Mouse (Mus musculus): ENCODE measurements around the gene Fkbp6.

The Fkbp6 gene

DNA sequence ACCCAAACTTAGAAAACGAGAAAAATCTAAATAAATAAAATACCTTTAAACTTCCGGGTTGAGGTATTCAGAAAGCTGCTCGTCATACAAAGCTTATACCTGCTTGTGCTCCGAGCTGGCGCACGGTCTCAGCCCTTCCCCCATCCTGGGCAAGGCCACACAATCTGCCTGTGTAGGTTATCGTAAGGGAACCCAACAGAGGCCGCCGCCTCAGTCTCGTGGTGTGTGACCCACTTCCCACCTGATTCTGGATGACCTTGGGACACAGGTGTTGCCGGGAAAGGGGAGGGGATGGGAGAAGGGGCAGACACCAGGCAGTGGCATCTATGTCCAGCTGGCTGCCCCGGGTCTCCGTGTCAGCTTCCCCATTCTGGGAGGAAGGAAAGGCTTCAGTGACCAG, 1.8 kb upstream of the Fkbp6 start:
- DNase-seq (ENCODE audit: low spot score): no peak

DNA sequence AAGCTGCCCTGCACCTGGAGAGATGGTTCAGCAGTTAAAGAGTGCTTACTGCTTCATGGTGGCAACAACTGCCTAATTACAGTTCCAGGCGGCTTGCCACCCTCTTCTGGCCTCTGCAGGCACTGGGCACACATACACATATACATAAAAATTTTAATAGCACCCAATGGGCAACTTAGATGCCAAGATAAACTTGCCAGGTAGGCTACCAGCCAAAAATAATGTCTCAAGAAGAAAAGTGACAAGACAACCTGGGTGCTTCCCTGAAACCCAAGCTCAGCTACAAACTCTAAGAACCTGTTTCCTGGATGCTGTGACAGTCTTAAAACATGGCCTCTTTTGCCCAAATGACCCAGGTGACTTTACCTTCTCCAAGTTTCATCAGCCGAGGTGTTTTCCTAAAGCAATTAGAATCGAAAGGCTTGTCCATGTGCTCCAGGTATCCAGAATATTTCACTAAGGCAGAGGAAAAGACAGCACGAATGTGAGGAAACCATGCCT, 2.3 kb downstream of the Fkbp6 start:
- no peak for DNase-seq (ENCODE audit: low spot score)

DNA sequence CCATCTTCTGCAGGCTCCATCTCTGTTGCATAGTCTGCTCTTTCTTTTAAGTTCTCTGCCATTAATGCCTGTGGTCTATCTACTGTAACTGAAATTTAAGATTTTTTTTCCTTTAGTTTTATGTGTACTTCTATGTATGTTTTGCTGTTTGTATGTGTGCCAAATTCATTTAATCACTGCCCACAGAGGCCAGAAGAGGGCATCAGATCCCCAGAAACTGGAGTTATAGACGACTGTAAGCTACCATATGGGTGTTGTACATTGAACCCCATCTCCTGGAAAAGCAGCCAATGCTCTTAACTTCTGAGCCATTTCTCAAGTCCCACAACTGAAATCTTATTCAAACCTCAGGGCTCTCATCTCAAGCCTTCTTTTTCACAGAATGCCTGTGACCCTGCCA, 3.4 kb downstream of the Fkbp6 start:
- no peak for DNase-seq (ENCODE audit: low spot score)

DNA sequence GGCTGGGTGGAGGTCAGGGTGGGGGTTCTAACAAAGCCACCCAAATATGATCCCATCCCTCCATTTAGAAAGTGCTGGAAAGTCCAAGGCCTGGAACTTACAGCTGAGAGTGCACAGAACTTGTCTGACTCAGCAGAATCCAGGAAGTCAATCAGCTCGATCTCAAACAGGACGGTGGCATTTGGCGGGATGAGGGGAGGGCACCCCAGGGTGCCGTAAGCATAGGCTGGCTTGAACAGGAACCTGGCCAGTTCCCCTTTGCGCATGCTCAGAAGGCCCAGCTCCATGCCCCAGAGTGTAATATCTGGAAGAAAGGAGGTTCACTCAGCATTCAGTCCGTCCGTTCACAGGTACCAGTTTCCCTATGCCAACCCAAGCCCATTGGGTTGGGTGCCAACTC, 3.9 kb downstream of the Fkbp6 start:
- DNase-seq (ENCODE audit: low spot score): no peak

DNA sequence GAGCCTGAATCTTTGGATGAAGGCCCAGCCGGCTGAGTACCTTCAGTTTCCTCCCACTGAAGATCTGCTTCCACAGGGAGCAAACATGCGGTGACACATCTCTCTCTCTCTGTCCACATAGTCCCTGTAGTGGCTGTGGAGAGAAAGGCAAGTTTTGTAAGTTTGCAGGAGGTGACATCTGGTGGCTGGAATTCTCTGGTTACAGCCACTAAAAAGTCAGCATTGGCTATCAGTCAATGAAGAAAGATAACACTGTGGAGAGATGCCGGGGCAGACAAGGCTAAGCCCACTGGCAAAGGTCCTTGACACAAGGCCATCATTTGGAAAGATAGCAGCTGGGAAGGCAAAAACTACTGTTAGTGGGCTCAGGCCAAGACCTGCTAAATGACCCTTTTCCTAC, 12.3 kb downstream of the Fkbp6 start:
- DNase-seq (ENCODE audit: low spot score): no peak

DNA sequence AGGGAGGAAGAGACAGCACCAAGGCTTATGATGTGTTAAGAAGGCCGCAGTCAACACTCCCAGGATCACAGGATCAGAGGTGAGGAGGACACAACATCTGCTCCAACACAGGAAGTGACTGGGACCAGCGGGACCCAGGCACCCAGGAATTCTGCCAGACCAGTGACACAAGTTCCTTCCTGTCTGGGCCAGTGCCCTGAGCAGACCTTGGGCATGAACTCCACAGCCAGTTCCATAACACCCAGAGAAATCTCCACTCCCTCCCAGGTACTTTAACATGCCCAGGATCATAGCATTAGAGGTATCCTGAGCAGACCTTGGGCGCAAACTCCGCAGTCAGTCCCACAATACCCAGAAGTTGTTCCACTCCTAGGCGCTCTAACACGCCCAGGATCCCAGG, 18.7 kb downstream of the Fkbp6 start:
- DNase-seq (ENCODE audit: low spot score): no peak

DNA sequence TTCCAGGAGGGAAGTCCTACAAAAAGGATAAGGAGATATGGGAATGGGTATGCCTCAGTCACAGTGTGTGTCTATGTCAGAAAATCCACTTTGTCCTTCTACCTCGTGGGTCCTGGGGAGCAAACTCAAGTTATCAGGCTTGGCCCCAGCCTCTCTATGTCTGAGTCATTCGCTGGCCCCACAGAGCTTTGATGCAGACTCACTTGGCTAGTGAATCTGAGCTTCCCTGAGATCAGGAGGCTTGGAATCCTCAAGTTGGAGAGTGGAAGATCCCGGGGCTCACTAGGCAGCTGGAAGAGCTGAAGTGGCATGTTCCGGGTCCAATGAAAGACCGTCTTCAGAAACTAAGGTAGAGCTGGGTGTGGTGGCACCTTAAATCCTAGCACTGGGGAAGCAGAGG, 19.6 kb downstream of the Fkbp6 start:
- DNase-seq (ENCODE audit: low spot score): no peak

DNA sequence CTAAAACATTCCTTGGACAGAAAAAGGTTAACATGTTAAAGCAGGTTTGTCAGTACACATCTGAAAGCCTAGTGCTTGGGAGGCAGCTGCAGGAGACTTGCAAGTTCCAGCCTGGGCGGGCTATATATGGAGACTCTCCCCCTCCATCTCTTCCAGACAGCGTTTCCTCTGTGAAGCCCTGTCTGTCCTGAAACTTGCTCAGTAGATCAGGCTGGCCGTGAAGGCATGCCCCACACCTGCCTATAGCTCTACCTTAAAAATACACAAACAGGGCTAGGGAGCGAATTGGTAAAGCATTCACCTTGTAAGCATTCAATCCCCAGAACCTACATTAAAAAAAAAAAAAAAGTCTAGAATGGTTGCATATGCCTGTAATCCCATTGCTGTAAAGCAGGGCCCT, 20.4 kb downstream of the Fkbp6 start:
- no peak for DNase-seq (ENCODE audit: low spot score)

DNA sequence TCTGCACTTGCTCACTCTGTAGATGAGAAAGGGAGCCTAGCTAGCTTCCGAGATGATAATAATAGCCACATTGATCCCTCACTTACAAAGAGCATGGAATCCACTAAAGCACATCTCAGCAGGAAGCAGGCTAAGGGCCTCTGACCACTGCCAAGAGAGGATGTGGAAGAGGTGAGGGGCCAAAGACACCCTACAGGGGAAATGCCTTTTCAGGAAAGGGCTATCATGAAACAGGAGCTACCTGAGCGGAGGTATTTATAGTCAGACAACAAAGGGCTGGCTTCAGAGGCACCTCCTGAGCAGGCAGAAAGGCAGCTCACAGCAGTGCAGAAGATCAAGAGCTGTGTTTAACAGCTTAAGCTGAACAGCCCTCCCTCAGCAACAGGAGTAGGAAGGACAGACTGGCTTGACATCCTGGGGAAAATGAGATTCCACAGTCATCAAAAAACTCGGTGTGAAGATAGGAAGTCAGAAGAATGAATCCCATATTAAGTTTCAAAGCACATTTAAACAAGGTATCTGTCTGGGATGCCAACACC, 23.7 kb downstream of the Fkbp6 start:
- DNase-seq (ENCODE audit: low spot score): no peak

DNA sequence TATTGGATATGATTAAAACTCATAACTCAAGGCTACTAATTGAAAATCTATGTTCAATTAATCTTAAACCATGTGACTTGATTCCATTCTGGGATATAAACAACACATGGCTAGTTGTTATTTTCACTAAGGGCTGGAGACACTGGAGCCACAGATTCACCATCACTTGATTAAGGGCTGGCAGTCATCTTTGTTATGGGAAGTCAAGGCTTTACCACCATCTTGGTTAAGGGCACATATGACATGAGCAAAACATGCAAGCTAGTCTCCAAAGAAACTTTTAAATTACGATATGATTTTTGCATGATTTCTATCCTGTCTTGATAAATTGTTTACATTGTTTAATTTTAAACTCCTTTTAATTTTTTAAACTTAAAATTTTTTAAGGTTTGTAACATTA, 27.6 kb downstream of the Fkbp6 start:
- DNase-seq (ENCODE audit: low spot score): no peak

DNA sequence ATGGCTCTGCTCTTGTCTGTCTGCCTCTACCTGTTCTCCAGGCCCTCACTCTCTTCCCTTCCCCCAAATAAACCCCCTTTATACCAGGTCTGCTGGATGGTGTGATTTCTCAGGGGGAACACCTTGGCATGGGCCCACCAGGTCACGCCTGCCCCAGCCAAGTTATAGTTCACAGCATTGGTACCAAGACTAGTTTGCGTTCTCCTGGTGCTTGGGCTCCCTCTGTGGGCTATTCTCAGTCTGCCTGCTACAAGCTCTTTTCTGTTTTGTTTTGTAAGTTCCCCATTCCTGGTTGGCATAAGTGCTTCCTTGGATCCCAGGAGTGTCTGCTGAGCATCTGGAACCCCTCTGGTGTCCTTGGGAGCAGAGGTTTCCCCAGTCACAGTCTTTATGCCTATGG, 30.0 kb downstream of the Fkbp6 start:
- no peak for DNase-seq (ENCODE audit: low spot score)

DNA sequence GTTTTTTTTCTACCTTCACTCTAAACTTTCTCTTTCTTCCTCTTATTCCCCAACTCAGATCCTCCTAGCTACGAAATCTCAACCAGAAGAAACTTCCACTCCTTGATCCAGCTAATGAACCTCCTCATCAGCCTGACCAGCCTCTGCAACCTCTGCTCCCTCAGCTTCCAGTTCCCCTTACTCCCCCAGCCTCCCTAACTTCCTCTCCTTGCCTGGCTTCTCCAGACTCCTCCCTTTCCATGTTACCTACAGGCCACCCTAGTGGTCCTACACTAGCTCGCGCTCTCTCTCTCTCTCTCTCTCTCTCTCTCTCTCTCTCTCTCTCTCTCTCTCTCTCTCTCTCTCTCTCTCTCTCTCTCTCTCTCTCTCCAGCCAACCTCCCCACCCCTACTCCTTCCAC, 33.7 kb downstream of the Fkbp6 start:
- no peak for DNase-seq (ENCODE audit: low spot score)

DNA sequence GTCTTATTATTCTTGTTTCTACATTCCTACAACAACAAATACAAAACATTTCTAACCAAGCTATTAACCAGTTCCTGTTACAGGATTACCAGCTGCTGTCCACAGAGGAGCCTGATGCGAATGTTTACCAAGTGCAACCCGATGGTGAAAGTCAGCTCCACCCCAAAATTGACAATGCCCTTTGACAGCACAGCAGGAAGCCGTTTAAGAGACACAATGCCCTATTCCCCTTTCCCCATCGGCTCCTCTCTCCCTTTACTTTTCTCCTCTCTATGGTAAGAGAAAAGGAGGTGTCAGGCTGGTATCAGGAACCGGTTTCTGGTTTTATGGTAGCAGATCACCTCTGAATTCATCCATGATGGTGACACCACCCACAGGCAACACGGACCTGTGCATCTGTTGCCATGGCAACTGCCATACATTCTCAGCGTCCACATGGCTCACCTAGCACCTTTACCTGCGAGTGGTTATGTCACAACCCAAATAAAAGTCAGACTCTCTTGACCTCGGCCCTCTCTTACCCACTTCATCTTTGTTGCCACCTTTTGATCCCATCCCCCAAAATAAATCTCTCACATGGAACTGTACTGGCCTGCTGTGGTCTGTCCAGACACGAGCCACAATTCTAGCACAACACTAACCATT, 43.4 kb downstream of the Fkbp6 start:
- no peak for DNase-seq (ENCODE audit: low spot score)

DNA sequence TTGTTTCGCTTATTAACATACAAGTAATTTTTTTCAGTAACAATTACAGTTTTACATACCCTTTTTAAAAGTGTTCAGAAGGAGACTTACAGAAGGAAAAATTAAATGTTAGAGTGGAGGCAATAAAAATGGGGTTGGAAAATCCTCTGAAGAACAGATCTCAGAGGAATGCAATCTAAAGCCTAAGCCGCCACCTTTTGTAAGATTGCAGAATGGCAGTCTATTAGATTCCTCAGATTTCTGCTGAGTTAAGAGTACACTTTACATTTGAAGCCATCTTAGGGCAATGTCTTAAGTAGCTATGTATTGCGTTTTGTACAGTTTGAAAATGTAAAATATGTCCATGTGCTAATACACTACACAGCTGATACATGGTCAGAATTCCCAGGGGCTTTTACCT, 47.4 kb downstream of the Fkbp6 start:
- peak; percentile 15 for DNase-seq (ENCODE audit: low spot score)

DNA sequence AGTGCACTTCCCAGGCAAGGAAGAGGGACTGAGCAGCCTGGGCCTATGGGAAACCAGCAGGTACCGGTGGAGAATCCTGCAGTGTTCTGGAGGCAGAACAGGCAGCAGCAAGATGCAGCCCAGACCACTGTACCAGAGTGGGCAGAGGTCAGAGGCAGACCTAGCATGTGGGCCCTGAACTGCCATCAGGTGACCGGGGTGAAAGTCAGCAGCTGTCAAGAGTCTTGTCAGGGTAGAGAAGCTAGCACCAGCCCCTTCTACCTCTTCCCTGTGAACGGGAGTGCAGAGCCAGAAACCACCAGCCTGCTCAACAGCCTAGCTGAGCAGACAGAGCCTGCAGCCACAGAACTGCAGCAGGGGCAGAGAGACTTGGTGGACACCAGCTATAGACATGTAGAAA, 47.9 kb downstream of the Fkbp6 start:
- DNase-seq (ENCODE audit: low spot score): no peak

DNA sequence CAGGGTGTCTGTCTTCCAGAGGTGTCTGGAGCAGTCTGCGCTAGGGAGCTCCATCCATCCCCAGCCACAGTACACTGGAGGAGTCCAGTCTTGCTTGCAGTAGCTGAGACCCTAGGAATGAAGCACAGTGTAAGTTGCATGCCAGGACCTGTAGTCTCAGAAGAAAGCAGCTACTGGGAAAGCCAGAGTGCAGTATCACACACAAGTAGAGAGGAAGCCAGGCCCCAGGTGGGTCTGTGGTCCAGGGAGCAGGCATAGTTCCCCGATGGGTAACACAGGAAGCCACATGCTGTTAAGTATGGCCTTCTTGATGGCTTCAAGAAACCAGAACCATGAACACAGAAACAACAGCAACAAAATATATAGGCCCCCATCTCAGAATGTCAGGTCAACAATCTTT, 57.8 kb downstream of the Fkbp6 start:
- no peak for DNase-seq (ENCODE audit: low spot score)

DNA sequence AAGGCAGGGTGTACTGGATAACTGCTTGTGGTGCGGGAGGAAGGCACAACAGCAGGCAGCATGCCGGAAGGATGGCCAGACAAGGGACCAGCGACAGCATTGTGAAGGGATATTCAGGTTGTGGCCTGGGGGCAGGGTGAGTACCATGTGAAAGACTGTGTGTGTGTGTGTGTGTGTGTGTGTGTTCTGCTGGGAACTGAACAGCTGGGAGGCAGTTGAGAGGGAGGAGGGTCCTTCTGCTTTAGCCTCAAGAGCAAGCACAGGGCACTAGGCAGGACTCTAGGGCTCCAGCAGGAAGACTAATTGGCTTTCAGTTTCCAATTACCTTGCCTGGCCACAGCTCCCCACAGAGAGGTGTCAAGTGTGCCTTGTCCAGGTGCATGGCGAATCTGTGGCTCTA, 58.7 kb downstream of the Fkbp6 start:
- peak; percentile 61 for DNase-seq (ENCODE audit: low spot score)

DNA sequence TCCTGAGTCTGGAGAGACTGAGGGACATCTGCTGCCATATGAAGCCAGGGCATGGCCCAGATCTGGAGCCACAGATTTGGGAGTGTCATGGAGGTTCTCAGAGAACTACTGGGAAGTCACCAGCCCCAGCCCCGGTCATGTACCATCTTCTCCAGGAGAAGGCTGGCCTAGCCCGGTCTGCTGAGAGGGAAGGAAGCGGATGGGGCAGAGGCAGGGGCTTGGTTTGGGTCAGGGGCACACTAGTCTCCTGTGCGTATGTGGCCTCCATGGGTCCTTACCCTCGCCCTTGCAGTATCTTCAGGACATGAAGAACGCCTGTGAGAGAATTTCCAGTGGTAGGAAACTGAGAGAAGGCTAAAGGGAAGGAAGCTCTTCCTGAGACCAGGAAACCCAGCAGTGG, 59.1 kb downstream of the Fkbp6 start:
- no peak for DNase-seq (ENCODE audit: low spot score)

DNA sequence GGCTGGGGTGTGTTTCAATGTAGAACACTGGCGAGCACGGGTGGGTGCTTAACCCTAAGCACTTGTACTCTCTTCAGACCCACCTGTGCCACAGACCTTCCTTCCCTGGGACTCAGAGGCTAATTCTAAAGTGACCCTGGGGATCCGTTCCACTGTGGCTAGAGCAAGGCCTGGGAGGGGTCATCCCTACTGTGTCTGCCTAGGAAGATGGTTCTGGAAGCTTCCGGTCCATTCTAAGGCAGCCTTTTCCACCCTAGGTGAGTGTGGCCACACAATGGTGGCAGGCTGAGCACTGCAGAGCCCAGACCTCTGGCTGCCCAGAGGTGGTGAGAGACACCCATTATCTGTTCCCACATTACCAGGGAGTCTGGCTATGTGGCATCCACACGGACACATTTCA, 62.9 kb downstream of the Fkbp6 start:
- DNase-seq (ENCODE audit: low spot score): no peak

DNA sequence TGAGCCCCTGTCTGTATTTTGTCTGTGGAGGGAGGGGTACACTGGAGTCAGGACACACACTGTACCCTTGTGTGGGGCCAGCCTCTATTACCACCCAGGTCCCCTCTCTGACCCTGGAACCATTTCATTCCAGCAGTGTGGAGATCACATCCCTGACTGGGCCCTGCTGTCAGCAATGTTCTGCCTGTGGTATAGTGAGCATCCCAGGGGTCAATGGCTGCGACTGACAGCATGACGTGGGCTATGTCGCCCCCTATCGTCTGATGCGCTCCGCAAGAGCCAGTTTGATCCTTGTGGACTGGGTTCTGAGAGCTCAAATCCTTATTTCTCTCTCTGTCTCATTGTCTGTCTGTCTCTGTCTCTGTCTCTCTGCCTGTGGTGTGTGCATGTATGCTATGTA, 63.7 kb downstream of the Fkbp6 start:
- peak; percentile 94 for DNase-seq (ENCODE audit: low spot score)

DNA sequence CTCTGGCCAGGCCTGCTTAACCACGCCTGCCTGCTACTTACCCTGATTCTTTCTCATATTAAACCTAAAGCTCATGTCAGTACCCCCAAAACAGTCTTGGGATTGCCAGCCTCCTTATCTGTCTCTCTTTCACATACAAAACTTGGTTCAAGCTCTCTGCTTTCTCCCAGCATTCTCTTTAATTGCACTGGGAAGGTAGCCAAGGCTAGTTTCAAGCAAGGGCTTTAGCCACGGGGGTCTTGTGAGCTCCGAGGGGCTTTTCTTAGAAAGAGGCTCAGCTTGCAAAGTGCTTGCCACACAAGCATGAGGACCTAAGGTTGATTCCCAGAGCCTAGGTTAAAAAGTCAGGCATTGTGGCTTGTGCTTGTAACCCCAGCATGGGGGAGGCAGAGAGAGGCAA, 64.6 kb downstream of the Fkbp6 start:
- DNase-seq (ENCODE audit: low spot score): no peak

DNA sequence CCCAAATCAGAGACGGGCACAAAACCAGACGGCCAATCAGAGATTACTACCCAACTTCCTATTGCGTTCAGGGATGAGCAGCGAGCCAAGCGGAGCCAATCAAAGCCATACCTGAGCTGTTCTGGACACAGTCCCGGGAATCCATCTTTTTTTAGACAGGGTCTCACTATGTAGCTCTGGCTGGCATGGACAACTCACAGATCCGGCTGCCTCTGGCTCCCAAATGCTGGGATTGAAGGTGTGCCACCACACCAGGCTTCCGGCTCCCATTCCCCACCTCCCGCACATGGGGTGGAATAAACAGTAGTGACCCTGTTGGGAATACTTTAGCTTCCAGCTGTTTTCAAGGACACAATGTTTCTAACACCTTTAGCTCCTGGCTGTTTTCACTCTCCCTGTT, 69.6 kb downstream of the Fkbp6 start:
- DNase-seq (ENCODE audit: low spot score): no peak

DNA sequence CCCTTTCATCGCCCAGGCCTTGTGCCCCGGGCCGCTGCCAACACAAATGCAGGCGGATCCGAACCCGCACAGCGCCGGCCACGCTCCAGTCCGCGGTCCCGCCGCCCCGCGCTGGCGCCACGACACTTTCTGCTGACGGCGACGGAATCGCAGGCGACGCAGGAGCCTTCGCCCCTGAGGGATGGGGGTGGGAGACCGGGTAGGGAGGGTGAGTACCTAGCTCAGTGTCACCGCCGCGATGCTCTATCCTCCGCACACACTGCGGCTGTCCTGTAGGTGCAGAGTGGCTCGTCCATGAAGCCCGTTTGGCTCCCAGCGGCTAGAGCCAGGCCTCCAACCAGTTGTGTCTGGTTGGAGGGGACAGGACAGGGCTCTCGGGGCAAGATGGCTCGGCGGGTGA, 73.2 kb downstream of the Fkbp6 start:
- peak; percentile 43 for DNase-seq (ENCODE audit: low spot score)

DNA sequence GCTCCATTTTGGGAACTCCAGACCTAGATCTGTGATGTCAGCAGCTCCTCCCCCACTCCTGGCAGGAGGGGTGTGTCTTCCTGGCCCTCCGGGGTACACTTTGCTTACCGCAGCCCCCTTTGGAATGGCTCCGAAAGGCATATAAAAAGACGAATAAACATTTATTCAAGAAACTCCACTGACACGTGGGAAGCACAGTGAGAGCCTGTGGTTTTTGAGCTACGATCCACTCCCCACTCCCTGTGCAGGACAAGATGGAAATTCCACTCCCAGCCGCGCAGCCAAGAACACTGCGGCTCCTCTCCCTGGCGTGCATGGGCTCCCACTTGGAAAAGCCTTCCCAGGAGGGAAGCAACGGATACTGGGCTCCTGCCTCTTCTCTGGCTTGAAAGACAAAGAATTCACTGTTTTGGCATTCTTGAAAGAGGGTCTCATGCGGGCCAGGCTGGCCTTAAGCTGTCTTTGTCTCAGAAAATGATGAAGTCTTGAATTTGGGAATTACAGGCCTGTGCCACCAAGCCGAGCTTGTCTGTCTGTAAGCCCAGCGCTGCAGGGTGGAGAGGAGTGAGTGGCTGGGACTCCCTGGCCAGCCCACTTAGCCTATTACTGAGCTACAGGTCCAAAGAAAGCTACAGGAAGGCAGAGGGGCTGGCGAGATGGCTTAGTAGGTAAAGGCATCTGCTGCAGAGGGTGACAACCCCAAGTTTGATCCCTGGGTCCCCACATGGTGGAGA, 75.0 kb downstream of the Fkbp6 start:
- no peak for DNase-seq (ENCODE audit: low spot score)

All from retina, embryonic 14.5 days (tissue).